Mouse (Mus musculus): ENCODE data around the gene Rap1gds1. TPM values are rescaled to one million over a fixed set of nuclear protein-coding genes. Genes with fewer than 3 reads are reported as not detected.
A peak's percentile ranks its signal among the peaks of the same experiment; 100 is the strongest.

Rap1gds1 gene
- polyA plus RNA-seq, 1 experiment from 2014 or later = 42.6 TPM

DNA sequence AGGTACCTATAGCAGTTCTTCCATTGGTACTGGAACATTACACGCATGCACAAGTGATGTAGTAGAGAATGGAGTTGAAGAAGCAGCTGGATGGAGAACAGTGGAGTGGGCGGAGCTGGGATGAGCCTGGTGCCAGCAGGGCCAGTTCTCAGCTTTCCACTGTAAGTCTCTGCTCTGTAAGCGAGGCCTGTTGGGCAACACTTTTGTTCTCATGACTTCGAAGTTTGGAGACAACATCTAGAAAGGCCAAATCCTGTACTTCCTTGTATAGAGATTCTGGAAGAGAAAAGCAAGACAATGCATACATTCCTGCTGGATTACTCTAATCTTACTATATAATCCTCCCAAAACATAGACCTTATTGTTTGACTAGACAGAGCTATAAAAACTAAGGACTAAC, 147.6 kb downstream of the Rap1gds1 start:
- WGBS = 93% methylated on average over 4 of the region's 4 CpGs
- H3K9me3 ChIP-seq (ENCODE audit: control insufficient read depth, low read length) = no peaks in the 10 kb centered on the region
- no peak overlapping the region for H3K27ac ChIP-seq (ENCODE audit: low read length)
- no peaks in the 10 kb centered on the region; the same call in 1 of the 2 replicates for H3K36me3 ChIP-seq (ENCODE audit: control insufficient read depth, insufficient read depth, low read length)
- no peak overlapping the region for H3K9ac ChIP-seq (ENCODE audit: low read depth, low read length)
- no peak for ATAC-seq
- no peak overlapping the region for H3K4me3 ChIP-seq (ENCODE audit: low read length)
- H3K27me3 ChIP-seq (replicated peaks; ENCODE audit: control insufficient read depth, insufficient read depth, low read length) = no peaks in the 10 kb centered on the region
- H3K4me2 ChIP-seq (ENCODE audit: low read depth, low read length) = no peak overlapping the region
- H3K4me1 ChIP-seq (ENCODE audit: control insufficient read depth, insufficient read depth, low read length) = no peaks in the 10 kb centered on the region

DNA sequence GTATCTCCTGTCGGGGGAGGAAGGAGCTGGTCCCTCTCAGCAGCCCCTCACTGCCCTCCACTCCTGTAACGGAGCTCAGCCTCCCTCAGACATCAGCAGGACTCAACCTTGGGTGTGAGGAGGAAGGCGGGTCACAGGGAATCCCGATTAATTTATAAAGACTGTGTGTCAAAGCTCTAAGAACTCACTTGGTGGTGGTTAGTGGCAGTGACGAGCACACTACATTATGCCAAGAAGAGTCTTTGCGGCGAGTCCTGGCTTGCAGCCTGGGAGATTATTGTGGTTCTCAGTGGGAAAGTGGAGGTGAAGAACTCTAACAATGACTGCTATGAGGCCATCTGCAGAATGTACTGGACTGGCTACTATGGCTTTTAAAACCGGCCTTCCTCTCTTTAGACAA, 148.8 kb downstream of the Rap1gds1 start:
- no peak overlapping the region for H3K27ac ChIP-seq (ENCODE audit: low read length)

DNA sequence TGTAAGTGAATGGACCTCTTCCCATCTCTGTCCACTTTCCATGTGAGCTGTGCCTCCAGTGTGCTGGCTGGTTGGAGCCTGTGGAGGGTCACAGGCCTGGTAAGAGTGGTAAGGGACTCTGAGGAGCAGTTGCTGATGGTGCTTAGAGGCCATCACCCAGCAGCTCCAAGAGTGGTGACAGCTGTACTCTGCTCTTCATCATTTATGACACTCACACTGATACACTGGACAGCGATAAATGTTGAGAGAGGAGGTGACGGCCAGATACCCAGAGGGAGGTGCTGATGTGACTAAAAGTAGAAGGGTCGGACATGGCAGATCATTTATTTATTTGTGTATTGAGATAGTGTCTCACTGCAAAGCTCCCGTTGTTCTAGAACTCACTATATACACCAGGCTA, 156.8 kb downstream of the Rap1gds1 start:
- H3K27ac ChIP-seq (ENCODE audit: low read length) = no peak overlapping the region
- WGBS = 91% methylated on average over 4 of the region's 4 CpGs
- no peaks in the 10 kb centered on the region for H3K36me3 ChIP-seq (ENCODE audit: control insufficient read depth, insufficient read depth, low read length)
- no peaks in the 10 kb centered on the region for H3K27me3 ChIP-seq (replicated peaks; ENCODE audit: control insufficient read depth, insufficient read depth, low read length)
- no peak for ATAC-seq
- H3K4me1 ChIP-seq (ENCODE audit: control insufficient read depth, insufficient read depth, low read length) = peaks cover 5% of the 10 kb centered on the region; the same call in 1 of the 2 replicates
- H3K9ac ChIP-seq (ENCODE audit: low read depth, low read length) = no peak overlapping the region
- no peak overlapping the region for H3K4me2 ChIP-seq (ENCODE audit: low read depth, low read length)
- no peak overlapping the region for H3K4me3 ChIP-seq (ENCODE audit: low read length)
- H3K9me3 ChIP-seq (ENCODE audit: control insufficient read depth, low read length) = no peaks in the 10 kb centered on the region

More for the DNA sequence above, 148.8 kb downstream of the Rap1gds1 start:
- Histone ChIP-seq H3K9me3 (ENCODE audit: control insufficient read depth, low read length) (no peaks in the 10 kb centered on the region), H3K4me3 (ENCODE audit: low read length) (no peak overlapping the region), H3K4me1 (ENCODE audit: control insufficient read depth, insufficient read depth, low read length) (no peaks in the 10 kb centered on the region), H3K9ac (ENCODE audit: low read depth, low read length) (no peak overlapping the region), H3K27me3 (replicated peaks; ENCODE audit: control insufficient read depth, insufficient read depth, low read length) (no peaks in the 10 kb centered on the region), H3K4me2 (ENCODE audit: low read depth, low read length) (no peak overlapping the region), H3K36me3 (ENCODE audit: control insufficient read depth, insufficient read depth, low read length) (no peaks in the 10 kb centered on the region; the same call in 1 of the 2 replicates)
- WGBS = 93% methylated on average over 8 of the region's 8 CpGs
- no peak for ATAC-seq

DNA sequence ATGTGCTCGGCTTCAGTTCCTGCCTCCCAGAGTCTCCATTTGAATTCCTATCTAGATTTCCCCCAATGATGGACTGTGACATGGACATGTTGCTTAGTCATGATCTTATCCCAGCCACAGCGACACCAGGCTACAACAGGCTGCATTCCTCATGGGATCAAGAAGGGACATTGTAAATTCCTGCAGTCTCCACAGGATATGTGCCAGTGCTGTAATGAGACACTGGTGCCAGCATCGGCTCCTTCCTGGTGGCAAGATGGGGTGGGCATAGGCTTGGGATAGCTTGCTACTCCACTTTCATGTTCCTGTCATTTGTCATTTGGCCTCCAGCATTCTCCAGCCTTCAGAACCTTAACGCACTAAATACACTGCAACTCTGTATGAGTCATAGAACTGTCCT, 158.0 kb downstream of the Rap1gds1 start:
- no peaks in the 10 kb centered on the region for H3K36me3 ChIP-seq (ENCODE audit: control insufficient read depth, insufficient read depth, low read length)
- peaks cover 5% of the 10 kb centered on the region; the same call in 1 of the 2 replicates for H3K4me1 ChIP-seq (ENCODE audit: control insufficient read depth, insufficient read depth, low read length)
- no peak overlapping the region for H3K4me3 ChIP-seq (ENCODE audit: low read length)
- H3K4me2 ChIP-seq (ENCODE audit: low read depth, low read length) = no peak overlapping the region
- 79% methylated on average over 4 of the region's 4 CpGs for WGBS
- ATAC-seq = no peak
- no peaks in the 10 kb centered on the region for H3K9me3 ChIP-seq (ENCODE audit: control insufficient read depth, low read length)
- no peaks in the 10 kb centered on the region for H3K27me3 ChIP-seq (replicated peaks; ENCODE audit: control insufficient read depth, insufficient read depth, low read length)
- H3K27ac ChIP-seq (ENCODE audit: low read length) = no peak overlapping the region
- no peak overlapping the region for H3K9ac ChIP-seq (ENCODE audit: low read depth, low read length)

GRCm38 (mm10) chr3:138916591-138916990, 158.4 kb downstream of the Rap1gds1 start:
- no peak for ATAC-seq

DNA sequence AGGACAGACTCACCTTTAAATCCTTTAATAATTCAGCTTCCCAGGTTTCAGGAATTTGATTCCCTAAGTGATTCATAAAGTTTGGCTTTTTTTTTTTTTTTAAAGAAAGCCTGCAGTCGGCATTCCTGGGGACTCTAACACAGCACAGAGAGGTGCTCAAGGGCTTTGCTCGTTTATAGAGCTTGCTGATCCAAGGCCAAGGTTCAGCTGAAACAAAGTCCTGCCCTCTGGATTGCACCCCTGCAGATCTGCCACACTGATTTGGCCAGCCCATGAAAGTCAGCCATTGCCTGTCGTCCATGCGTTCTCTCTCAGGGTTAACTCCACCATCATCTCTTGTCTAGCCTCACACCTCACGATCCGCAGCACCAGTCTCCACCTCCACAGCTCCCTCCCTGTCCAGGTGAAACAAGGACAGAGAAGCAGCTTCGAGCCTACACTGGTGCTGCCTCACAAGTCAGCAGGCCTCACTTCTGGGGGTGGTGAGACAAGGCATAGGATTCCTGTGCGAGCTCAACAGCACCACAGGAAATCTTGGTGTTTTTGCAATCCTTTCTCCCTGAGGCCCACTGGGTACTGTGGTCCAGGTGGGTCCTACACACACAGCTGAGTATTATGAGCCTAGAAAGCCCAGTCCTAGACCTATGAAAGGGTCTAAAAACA, 160.2 kb downstream of the Rap1gds1 start:
- WGBS = 43% methylated on average over 8 of the region's 8 CpGs
- Histone ChIP-seq H3K4me2 (ENCODE audit: low read depth, low read length) (no peak overlapping the region), H3K27me3 (replicated peaks; ENCODE audit: control insufficient read depth, insufficient read depth, low read length) (no peaks in the 10 kb centered on the region), H3K9ac (ENCODE audit: low read depth, low read length) (no peak overlapping the region), H3K36me3 (ENCODE audit: control insufficient read depth, insufficient read depth, low read length) (no peaks in the 10 kb centered on the region), H3K9me3 (ENCODE audit: control insufficient read depth, low read length) (no peaks in the 10 kb centered on the region), H3K4me1 (ENCODE audit: control insufficient read depth, insufficient read depth, low read length) (peaks cover 5% of the 10 kb centered on the region; the same call in 1 of the 2 replicates), H3K27ac (ENCODE audit: low read length) (no peak overlapping the region), H3K4me3 (ENCODE audit: low read length) (no peak overlapping the region)
- ATAC-seq = peak; percentile 93

More at GRCm38 (mm10) chr3:138916591-138916990, 158.4 kb downstream of the Rap1gds1 start:
- H3K36me3 ChIP-seq (ENCODE audit: control insufficient read depth, insufficient read depth, low read length) = no peaks in the 10 kb centered on the region
- H3K27me3 ChIP-seq (replicated peaks; ENCODE audit: control insufficient read depth, insufficient read depth, low read length) = no peaks in the 10 kb centered on the region
- H3K9me3 ChIP-seq (ENCODE audit: control insufficient read depth, low read length) = no peaks in the 10 kb centered on the region
- H3K4me1 ChIP-seq (ENCODE audit: control insufficient read depth, insufficient read depth, low read length) = peaks cover 5% of the 10 kb centered on the region; the same call in 1 of the 2 replicates
- H3K9ac ChIP-seq (ENCODE audit: low read depth, low read length) = no peak overlapping the region
- WGBS = 86% methylated on average over 4 of the region's 4 CpGs
- no peak overlapping the region for H3K4me3 ChIP-seq (ENCODE audit: low read length)
- no peak overlapping the region for H3K27ac ChIP-seq (ENCODE audit: low read length)
- H3K4me2 ChIP-seq (ENCODE audit: low read depth, low read length) = no peak overlapping the region

- WGBS = 87% methylated on average over 8 of the region's 8 CpGs
- Histone ChIP-seq H3K27me3 (replicated peaks; ENCODE audit: control insufficient read depth, insufficient read depth, low read length) (no peaks in the 10 kb centered on the region), H3K4me3 (ENCODE audit: low read length) (no peak overlapping the region), H3K27ac (ENCODE audit: low read length) (no peak overlapping the region), H3K36me3 (ENCODE audit: control insufficient read depth, insufficient read depth, low read length) (no peaks in the 10 kb centered on the region), H3K9ac (ENCODE audit: low read depth, low read length) (no peak overlapping the region), H3K4me2 (ENCODE audit: low read depth, low read length) (no peak overlapping the region), H3K9me3 (ENCODE audit: control insufficient read depth, low read length) (no peaks in the 10 kb centered on the region), H3K4me1 (ENCODE audit: control insufficient read depth, insufficient read depth, low read length) (peaks cover 5% of the 10 kb centered on the region; the same call in 1 of the 2 replicates)
- ATAC-seq = no peak
Measured at GRCm38 (mm10) chr3:138912504-138912903, 162.5 kb downstream of the Rap1gds1 start.

- Histone ChIP-seq H3K4me3 (ENCODE audit: low read length) (no peak overlapping the region), H3K27ac (ENCODE audit: low read length) (no peak overlapping the region), H3K4me1 (ENCODE audit: control insufficient read depth, insufficient read depth, low read length) (no peaks in the 10 kb centered on the region), H3K27me3 (replicated peaks; ENCODE audit: control insufficient read depth, insufficient read depth, low read length) (no peaks in the 10 kb centered on the region), H3K9me3 (ENCODE audit: control insufficient read depth, low read length) (no peaks in the 10 kb centered on the region), H3K4me2 (ENCODE audit: low read depth, low read length) (no peak overlapping the region), H3K9ac (ENCODE audit: low read depth, low read length) (no peak overlapping the region), H3K36me3 (ENCODE audit: control insufficient read depth, insufficient read depth, low read length) (no peaks in the 10 kb centered on the region)
- no peak for ATAC-seq
- 77% methylated on average over 2 of the region's 2 CpGs for WGBS
Measured at GRCm38 (mm10) chr3:138909313-138909712, 165.7 kb downstream of the Rap1gds1 start.

GRCm38 (mm10) chr3:138906112-138906880, 168.7 kb downstream of the Rap1gds1 start:
- Histone ChIP-seq H3K27me3 (replicated peaks; ENCODE audit: control insufficient read depth, insufficient read depth, low read length) (no peaks in the 10 kb centered on the region), H3K9ac (ENCODE audit: low read depth, low read length) (no peak overlapping the region), H3K4me3 (ENCODE audit: low read length) (no peak overlapping the region), H3K9me3 (ENCODE audit: control insufficient read depth, low read length) (no peaks in the 10 kb centered on the region), H3K36me3 (ENCODE audit: control insufficient read depth, insufficient read depth, low read length) (no peaks in the 10 kb centered on the region), H3K4me2 (ENCODE audit: low read depth, low read length) (no peak overlapping the region), H3K27ac (ENCODE audit: low read length) (no peak overlapping the region), H3K4me1 (ENCODE audit: control insufficient read depth, insufficient read depth, low read length) (no peaks in the 10 kb centered on the region)
- WGBS = 31% methylated on average over 17 of the region's 17 CpGs
- peak; percentile 72 for ATAC-seq

Data from intestine, embryonic 16.5 days (tissue).